Mouse (Mus musculus): ENCODE data around the gene Olfr1410. TPM values are rescaled to one million over a fixed set of nuclear protein-coding genes. Genes with fewer than 3 reads are reported as not detected.

The Olfr1410 gene
- polyA plus RNA-seq (2015; fragmentation: Nextera tagmentation; extraction: Ambion mirVana): not detected in 2 replicates

GRCm38 (mm10) chr1:92605482-92605881, at the start of gene Olfr1410:
TSS of gene Olfr1410 (plus strand) at chr1:92605782.

GRCm38 (mm10) chr1:92571022-92571421, 34.6 kb upstream of the Olfr1410 start, which contains the start of gene Olfr1413:
TSS of gene Olfr1413 (plus strand) at chr1:92571322.

GRCm38 (mm10) chr1:92585479-92585878, 20.1 kb upstream of the Olfr1410 start, which contains the start of gene Olfr1412:
TSS of gene Olfr1412 (plus strand) at chr1:92585779.

GRCm38 (mm10) chr1:92594111-92594510, 11.5 kb upstream of the Olfr1410 start, which contains the start of gene Olfr1411:
TSS of gene Olfr1411 (plus strand) at chr1:92594411.

GRCm38 (mm10) chr1:92617488-92617887, 11.9 kb downstream of the Olfr1410 start, which contains the start of gene Olfr12:
TSS of gene Olfr12 (plus strand) at chr1:92617788.

GRCm38 (mm10) chr1:92641514-92642272, 36.1 kb downstream of the Olfr1410 start, which contains the start of gene Cops9:
TSS of gene Cops9 (minus strand) at chr1:92641985.

GRCm38 (mm10) chr1:92648673-92649072, 43.1 kb downstream of the Olfr1410 start, which contains the start of gene Otos:
TSS of gene Otos (minus strand) at chr1:92648841.

Other genes with a start within 250 kb of the Olfr1410 start
- gene Ndufa10, start 131.9 kb upstream of the Olfr1410 start, polyA plus RNA-seq (2015; fragmentation: Nextera tagmentation; extraction: Ambion mirVana): 190 and 197 TPM in 2 replicates
- gene Olfr1416, start 120.7 kb upstream of the Olfr1410 start, polyA plus RNA-seq (2015; fragmentation: Nextera tagmentation; extraction: Ambion mirVana): not detected in 2 replicates
- not detected in 2 replicates for gene Olfr1415, start 109.7 kb upstream of the Olfr1410 start, polyA plus RNA-seq (2015; fragmentation: Nextera tagmentation; extraction: Ambion mirVana)
- not detected in 2 replicates for gene Olfr1414, start 87.1 kb upstream of the Olfr1410 start, polyA plus RNA-seq (2015; fragmentation: Nextera tagmentation; extraction: Ambion mirVana)
- gene Olfr1413, start 34.5 kb upstream of the Olfr1410 start, polyA plus RNA-seq (2015; fragmentation: Nextera tagmentation; extraction: Ambion mirVana): not detected in 2 replicates
- gene Olfr1412, start 20.0 kb upstream of the Olfr1410 start, polyA plus RNA-seq (2015; fragmentation: Nextera tagmentation; extraction: Ambion mirVana): not detected in 2 replicates
- not detected in 2 replicates for gene Olfr1411, start 11.4 kb upstream of the Olfr1410 start, polyA plus RNA-seq (2015; fragmentation: Nextera tagmentation; extraction: Ambion mirVana)
- gene Olfr12, start 12.0 kb downstream of the Olfr1410 start, polyA plus RNA-seq (2015; fragmentation: Nextera tagmentation; extraction: Ambion mirVana): not detected in 2 replicates
- 387 and 417 TPM in 2 replicates for gene Cops9, start 36.2 kb downstream of the Olfr1410 start, polyA plus RNA-seq (2015; fragmentation: Nextera tagmentation; extraction: Ambion mirVana)
- gene Otos, start 43.1 kb downstream of the Olfr1410 start, polyA plus RNA-seq (2015; fragmentation: Nextera tagmentation; extraction: Ambion mirVana): not detected in 2 replicates
- 12.9 and 15.9 TPM in 2 replicates for gene Gpc1, start 225.9 kb downstream of the Olfr1410 start, polyA plus RNA-seq (2015; fragmentation: Nextera tagmentation; extraction: Ambion mirVana)